Mouse (Mus musculus) adrenal gland, adult 18-20 months (tissue): ENCODE measurements around the gene Sac3d1. TPM values are rescaled to one million over a fixed set of nuclear protein-coding genes. Genes with fewer than 3 reads are reported as not detected.

Experiments used
- DNase-seq, 2 experiments: peaks; one replicate each; pipeline ENCODE4 v3.0.0; 2021 to 2022; ENCODE audit warnings: low spot score in 2 of 2
- total RNA-seq, 2 experiments: library from RNA; stranded (reverse); gene quantifications; 1 replicate in 1 of 2; 2 replicates in 1 of 2; pipeline ENCODE4 v1.2.3; 2021

Gene Sac3d1
- total RNA-seq, 2 experiments from 2014 or later, result 12.9 to 17.2 TPM

GRCm38 (mm10) chr19:6071261-6071660, 47.2 kb downstream of the Sac3d1 start:
- DNase-seq, result no peak

- no peak for DNase-seq
These were observed 47.7 kb downstream of the Sac3d1 start for GRCm38 (mm10) chr19:6070571-6071250.

- DNase-seq, result no peak
These were observed 48.6 kb downstream of the Sac3d1 start for GRCm38 (mm10) chr19:6069851-6070250.

GRCm38 (mm10) chr19:6068951-6069350, 49.5 kb downstream of the Sac3d1 start:
- no peak for DNase-seq

- peak; percentile 84 to 85 for DNase-seq
These were observed 50.6 kb downstream of the Sac3d1 start, which contains the start of gene Tm7sf2 for GRCm38 (mm10) chr19:6067724-6068415. Tm7sf2 (minus strand) TSS chr19:6068373.

- peak; percentile 75 to 82 for DNase-seq
These were observed 51.3 kb downstream of the Sac3d1 start for GRCm38 (mm10) chr19:6067011-6067723.

- no peak for DNase-seq
These were observed 51.9 kb downstream of the Sac3d1 start for GRCm38 (mm10) chr19:6066571-6066970.

Other genes with a start within 250 kb of the Sac3d1 start
- 10 to 100 TPM; 21.1 to 42.8 TPM for gene Frmd8, start 243.4 kb downstream of the Sac3d1 start, total RNA-seq
- gene Slc25a45, start 240.8 kb downstream of the Sac3d1 start, total RNA-seq, result 10 to 100 TPM in 1 of 2 experiments, 1 to 10 TPM in 1; 4.9 to 19.0 TPM
- 1 to 10 TPM in 1 of 2 experiments, under 1 TPM in 1; 0.90 to 1.1 TPM for gene Tigd3, start 224.5 kb downstream of the Sac3d1 start, total RNA-seq
- 100 to 1,000 TPM; 111 to 129 TPM for gene Dpf2, start 205.6 kb downstream of the Sac3d1 start, total RNA-seq
- gene Cdc42ep2, start 193.8 kb downstream of the Sac3d1 start, total RNA-seq, result 1 to 10 TPM; 5.2 to 8.0 TPM
- 10 to 100 TPM; 15.5 to 16.8 TPM for gene Pola2, start 154.4 kb downstream of the Sac3d1 start, total RNA-seq
- not detected for gene Slc22a20, start 132.5 kb downstream of the Sac3d1 start, total RNA-seq
- gene Capn1, start 102.8 kb downstream of the Sac3d1 start, total RNA-seq, result 10 to 100 TPM; 31.6 to 35.5 TPM
- gene Syvn1, start 72.1 kb downstream of the Sac3d1 start, total RNA-seq, result 10 to 100 TPM; 49.7 to 71.3 TPM
- 10 to 100 TPM; 53.3 to 59.7 TPM for gene Mrpl49, start 60.9 kb downstream of the Sac3d1 start, total RNA-seq
- 1,000 to 10,000 TPM; 1,067 to 1,157 TPM for gene Fau, start 60.8 kb downstream of the Sac3d1 start, total RNA-seq
- 10 to 100 TPM; 29.1 to 32.9 TPM for gene Znhit2, start 57.5 kb downstream of the Sac3d1 start, total RNA-seq
- 10 to 100 TPM; 19.7 to 36.7 TPM for gene Tm7sf2, start 50.3 kb downstream of the Sac3d1 start, total RNA-seq
- 10 to 100 TPM; 51.6 to 58.8 TPM for gene Vps51, start 41.4 kb downstream of the Sac3d1 start, total RNA-seq
- gene Tmem262, start 38.6 kb downstream of the Sac3d1 start, total RNA-seq, result not detected
- not detected for gene Gm28374, start 36.4 kb downstream of the Sac3d1 start, total RNA-seq
- 10 to 100 TPM; 29.8 to 34.1 TPM for gene Zfpl1, start 33.7 kb downstream of the Sac3d1 start, total RNA-seq
- gene Cdca5, start 33.7 kb downstream of the Sac3d1 start, total RNA-seq, result under 1 TPM; 0.58 to 0.60 TPM
- gene AC131692.1, start 24.2 kb downstream of the Sac3d1 start, total RNA-seq, result not detected
- gene Naaladl1, start 12.9 kb downstream of the Sac3d1 start, total RNA-seq, result not detected
- 10 to 100 TPM; 26.8 to 28.1 TPM for gene Snx15, start 9.7 kb upstream of the Sac3d1 start, total RNA-seq
- gene Batf2, start 22.3 kb upstream of the Sac3d1 start, total RNA-seq, result 1 to 10 TPM; 1.6 to 3.1 TPM
- 10 to 100 TPM; 84.7 to 87.7 TPM for gene Arl2, start 22.9 kb upstream of the Sac3d1 start, total RNA-seq
- 1 to 10 TPM in 1 of 2 experiments, under 1 TPM in 1; 0.99 to 1.3 TPM for gene Majin, start 65.7 kb upstream of the Sac3d1 start, total RNA-seq
- gene Gpha2, start 107.7 kb upstream of the Sac3d1 start, total RNA-seq, result 10 to 100 TPM; 21.9 to 24.2 TPM
- gene Ppp2r5b, start 117.2 kb upstream of the Sac3d1 start, total RNA-seq, result 100 to 1,000 TPM in 1 of 2 experiments, 10 to 100 TPM in 1; 97.0 to 115 TPM
- gene Atg2a, start 123.0 kb upstream of the Sac3d1 start, total RNA-seq, result 10 to 100 TPM; 26.4 to 37.1 TPM
- gene Ehd1, start 158.1 kb upstream of the Sac3d1 start, total RNA-seq, result 100 to 1,000 TPM; 112 to 157 TPM
- gene Cdc42bpg, start 187.8 kb upstream of the Sac3d1 start, total RNA-seq, result 10 to 100 TPM; 15.1 to 19.3 TPM
- 10 to 100 TPM; 48.2 to 54.2 TPM for gene Men1, start 216.3 kb upstream of the Sac3d1 start, total RNA-seq
- 10 to 100 TPM; 31.1 to 40.1 TPM for gene Map4k2, start 222.5 kb upstream of the Sac3d1 start, total RNA-seq
- 100 to 1,000 TPM; 233 to 277 TPM for gene Sf1, start 245.0 kb upstream of the Sac3d1 start, total RNA-seq